Mouse (Mus musculus) CH12.LX (cell line): ENCODE measurements at regions not wholly inside any gene's neighbourhood (a gene's known extent, or its start where the extent isn't known, plus 50 kb on each side); places are given as distances from the start of the nearest gene placed in this dataset.

Experiments
- DNase-seq: peaks from one replicate; pipeline ENCODE4 v3.0.0-alpha.2; 2013; ENCODE audit errors: extremely low read depth
- H3K27ac ChIP-seq: 2 replicates; pipeline ENCODE4 v1.5.1; 2012; ENCODE audit warnings: low read depth, mild to moderate bottlenecking, control low read depth, moderate library complexity; ENCODE audit not compliant: insufficient read depth
- H3K27me3 ChIP-seq: replicated peaks from 2 replicates; pipeline ENCODE3; 2012; ENCODE audit warnings: inconsistent platforms
- H3K36me3 ChIP-seq, 2 experiments: replicated peaks in 1 of 2; 2 replicates each; pipeline versions ENCODE3 to v1.6.1; 2012; ENCODE audit warnings: inconsistent platforms in 1 of 2, low read length in 1 of 2, mild to moderate bottlenecking in 1 of 2, mixed read lengths in 1 of 2, moderate library complexity in 1 of 2; ENCODE audit not compliant: control insufficient read depth in 1 of 2, insufficient read depth in 1 of 2
- H3K4me1 ChIP-seq, 2 experiments: 2 replicates each; pipeline ENCODE4 v1.6.1; 2012; ENCODE audit warnings: inconsistent platforms in 1 of 2, moderate library complexity in 1 of 2; ENCODE audit not compliant: insufficient read depth in 2 of 2, control insufficient read depth in 1 of 2
- H3K4me2 ChIP-seq: 2 replicates; pipeline ENCODE4 v1.6.1; 2012; ENCODE audit warnings: low read depth, mild to moderate bottlenecking, control low read depth; ENCODE audit not compliant: poor library complexity, insufficient read depth, severe bottlenecking
- H3K4me3 ChIP-seq, 3 experiments: fragments of 150-350 bp in 1 of 3; sonication (generic) in 1 of 3; replicated peaks in 1 of 3; 2 replicates each; pipeline versions ENCODE3 to v1.5.1; 2011 to 2012; ENCODE audit warnings: low read depth in 2 of 3, low read length in 2 of 3, mild to moderate bottlenecking in 2 of 3, moderate library complexity in 2 of 3, control low read depth in 1 of 3, improper control_type of control experiment in 1 of 3, inconsistent platforms in 1 of 3, mixed read lengths in 1 of 3; ENCODE audit not compliant: poor library complexity in 1 of 3
- H3K79me2 ChIP-seq: replicated peaks from 2 replicates; pipeline ENCODE4 v1.6.1; 2012; ENCODE audit warnings: mild to moderate bottlenecking, moderate library complexity; ENCODE audit not compliant: control insufficient read depth, poor library complexity, insufficient read depth, severe bottlenecking; ENCODE audit errors: extremely low read depth
- H3K9ac ChIP-seq: 2 replicates; pipeline ENCODE4 v1.6.1; 2012; ENCODE audit warnings: low read depth, mild to moderate bottlenecking, control low read depth, moderate library complexity; ENCODE audit not compliant: insufficient read depth
- H3K9me3 ChIP-seq: replicated peaks from 2 replicates; pipeline ENCODE3; 2012; ENCODE audit warnings: low read length, inconsistent platforms, mixed read lengths
- CHD1 ChIP-seq: IDR thresholded peaks from 2 replicates; pipeline ENCODE4 v1.6.1; 2012; ENCODE audit warnings: low read depth, low read length, improper control_type of control experiment, inconsistent platforms
- CHD2 ChIP-seq: IDR thresholded peaks from 2 replicates; pipeline ENCODE4 v1.6.1; 2011; ENCODE audit warnings: low read length, improper control_type of control experiment
- CTCF ChIP-seq, 2 experiments: IDR thresholded peaks in 1 of 2; conservative IDR thresholded peaks in 1 of 2; 2 replicates each; pipeline ENCODE4 v1.5.1; 2011 to 2012; ENCODE audit warnings: low read depth in 2 of 2, low read length in 2 of 2, improper control_type of control experiment in 1 of 2, inconsistent platforms in 1 of 2, mild to moderate bottlenecking in 1 of 2, moderate library complexity in 1 of 2
- E2F4 ChIP-seq: IDR thresholded peaks from 2 replicates; pipeline ENCODE4 v1.6.1; 2011; ENCODE audit warnings: low read depth, low read length, improper control_type of control experiment; ENCODE audit not compliant: insufficient replicate concordance
- ELF1 ChIP-seq: IDR thresholded peaks from 2 replicates; pipeline ENCODE4 v1.6.1; 2014; ENCODE audit warnings: low read depth, mild to moderate bottlenecking, inconsistent platforms, low read length, improper control_type of control experiment
- EP300 ChIP-seq: IDR thresholded peaks from 2 replicates; pipeline ENCODE4 v1.6.1; 2011; ENCODE audit warnings: low read length, improper control_type of control experiment
- GABPA ChIP-seq: IDR thresholded peaks from 2 replicates; pipeline ENCODE4 v1.6.1; 2012; ENCODE audit warnings: low read depth, low read length, improper control_type of control experiment, inconsistent platforms; ENCODE audit not compliant: insufficient replicate concordance
- HCFC1 ChIP-seq: IDR thresholded peaks from 2 replicates; pipeline ENCODE4 v1.6.1; 2012; ENCODE audit warnings: low read depth, mild to moderate bottlenecking, inconsistent platforms, low read length, improper control_type of control experiment
- IRF4 ChIP-seq: IDR thresholded peaks from 2 replicates; pipeline ENCODE4 v1.6.1; 2014; ENCODE audit warnings: low read depth, mild to moderate bottlenecking, inconsistent platforms, low read length, improper control_type of control experiment
- MAZ ChIP-seq: IDR thresholded peaks from 2 replicates; pipeline ENCODE4 v1.6.1; 2012; ENCODE audit warnings: low read depth, mild to moderate bottlenecking, inconsistent platforms, low read length, improper control_type of control experiment, moderate library complexity
- MYC ChIP-seq: IDR thresholded peaks from 2 replicates; pipeline ENCODE4 v1.6.1; 2011; ENCODE audit warnings: low read depth, mild to moderate bottlenecking, improper control_type of control experiment, low read length
- NELFE ChIP-seq: IDR thresholded peaks from 2 replicates; pipeline ENCODE4 v1.6.1; 2011; ENCODE audit warnings: low read depth, low read length, improper control_type of control experiment
- NRF1 ChIP-seq: IDR thresholded peaks from 2 replicates; pipeline ENCODE4 v1.6.1; 2014; ENCODE audit warnings: low read depth, mild to moderate bottlenecking, inconsistent platforms, low read length, improper control_type of control experiment, moderate library complexity
- POLR2A ChIP-seq: IDR thresholded peaks from 2 replicates; pipeline ENCODE4 v1.6.1; 2011; ENCODE audit warnings: low read depth, mild to moderate bottlenecking, improper control_type of control experiment, low read length
- RAD21 ChIP-seq: IDR thresholded peaks from 2 replicates; pipeline ENCODE4 v1.6.1; 2011; ENCODE audit warnings: low read depth, mild to moderate bottlenecking, low read length, improper control_type of control experiment, moderate library complexity
- RCOR1 ChIP-seq: conservative IDR thresholded peaks from 2 replicates; pipeline ENCODE4 v1.6.1; 2012; ENCODE audit warnings: low read depth, mild to moderate bottlenecking, inconsistent platforms, low read length, improper control_type of control experiment
- SIN3A ChIP-seq: IDR thresholded peaks from 2 replicates; pipeline ENCODE4 v1.6.1; 2012; ENCODE audit warnings: low read length, improper control_type of control experiment, inconsistent platforms
- SMC3 ChIP-seq: IDR thresholded peaks from 2 replicates; pipeline ENCODE4 v1.6.1; 2011; ENCODE audit warnings: low read depth, low read length, improper control_type of control experiment
- TBP ChIP-seq: conservative IDR thresholded peaks from 2 replicates; pipeline ENCODE4 v1.6.1; 2011; ENCODE audit warnings: low read depth, low read length, improper control_type of control experiment
- TCF12 ChIP-seq: IDR thresholded peaks from 2 replicates; pipeline ENCODE4 v1.6.1; 2014; ENCODE audit warnings: low read depth, mild to moderate bottlenecking, inconsistent platforms, low read length, improper control_type of control experiment
- UBTF ChIP-seq: IDR thresholded peaks from 2 replicates; pipeline ENCODE4 v1.6.1; 2012; ENCODE audit warnings: low read depth, mild to moderate bottlenecking, inconsistent platforms, low read length, improper control_type of control experiment, moderate library complexity
- ZMIZ1 ChIP-seq: IDR thresholded peaks from 2 replicates; pipeline ENCODE4 v1.6.1; 2012; ENCODE audit warnings: low read depth, mild to moderate bottlenecking, inconsistent platforms, low read length, improper control_type of control experiment
- dilution Hi-C: fragments of 300-500 bp; cut with MboI; formaldehyde crosslinking; loops from 2 replicates; pipeline ENCODE4 v1.14.3; 2020; ENCODE audit warnings: low sequenced_read_pairs; ENCODE audit not compliant: extremely low pct_unique_long_range_greater_than_20kb, extremely low pct_ligation_motif_present
- in situ Hi-C: fragments of 300-500 bp; cut with MboI; formaldehyde crosslinking; loops from 3 replicates; pipeline ENCODE4 v1.14.3; 2019; ENCODE audit warnings: low sequenced_read_pairs, low pct_ligation_motif_present, low pct_unique_long_range_greater_than_20kb, mixed read lengths

DNA sequence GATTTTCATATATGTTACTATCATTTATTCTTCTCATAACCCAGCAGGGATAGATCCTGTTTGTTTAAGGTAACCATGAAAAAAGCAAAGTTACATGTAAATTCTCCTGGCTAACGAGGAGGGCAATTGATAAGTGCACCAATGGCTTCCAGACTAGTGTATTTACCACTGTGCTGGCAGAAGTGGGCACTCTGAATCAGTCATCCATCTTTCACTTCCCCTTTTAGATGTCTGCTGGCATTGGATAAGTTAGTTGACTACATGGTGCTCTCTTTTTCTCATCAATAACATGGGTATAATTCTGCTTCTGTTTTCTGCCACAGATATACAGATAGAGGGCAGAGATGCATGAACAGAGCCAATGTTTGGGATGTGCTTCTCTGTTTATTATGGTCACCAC, 523.4 kb downstream of the Ebf1 start:
- in situ Hi-C loops: no loop called here
- Histone ChIP-seq H3K27me3 (no peaks in the 10 kb centered on the region), H3K27ac (no peak overlapping the region)

DNA sequence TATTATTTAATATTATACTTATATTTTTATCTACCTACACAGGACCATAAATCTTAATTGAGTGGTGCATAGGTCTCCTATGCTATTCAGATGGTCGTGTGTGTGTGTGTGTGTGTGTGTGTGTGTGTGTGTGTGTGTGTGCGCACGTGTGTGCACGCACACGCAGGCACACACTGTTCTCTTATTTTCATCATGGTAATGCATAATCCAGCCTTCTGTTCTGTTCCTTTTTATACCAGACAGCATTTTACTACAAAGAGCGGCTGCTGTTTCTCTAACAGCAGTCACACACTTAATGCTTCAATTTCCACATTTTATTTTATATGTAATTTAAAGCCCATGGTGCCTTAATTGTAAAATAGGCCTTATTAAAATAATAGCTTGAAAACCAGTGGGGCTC, 537.0 kb downstream of the Ebf1 start:
- no peaks in the 10 kb centered on the region for H3K79me2 ChIP-seq
- no peaks in the 10 kb centered on the region for H3K36me3 ChIP-seq
- in situ Hi-C loops: no loop called here
- no peak overlapping the region for H3K4me2 ChIP-seq
- H3K9ac ChIP-seq: no peak overlapping the region
- no peak for DNase-seq
- no peaks in the 10 kb centered on the region for H3K27me3 ChIP-seq
- no peaks in the 10 kb centered on the region for H3K9me3 ChIP-seq
- dilution Hi-C loops: no loop called here
- H3K27ac ChIP-seq: no peak overlapping the region
- H3K4me3 ChIP-seq: no peak overlapping the region
- peaks cover 5 to 17% of the 10 kb centered on the region in 2 experiments for H3K4me1 ChIP-seq
- no peak for TF ChIP-seq SMC3

More for the DNA sequence above, 523.4 kb downstream of the Ebf1 start:
- peaks cover 0 to 6% of the 10 kb centered on the region in 2 experiments; a peak in 2 of 4 replicates for H3K4me1 ChIP-seq
- no peak overlapping the region for H3K4me3 ChIP-seq
- dilution Hi-C loops: no loop called here
- DNase-seq: peak; percentile 59
- no peak overlapping the region for H3K9ac ChIP-seq
- H3K9me3 ChIP-seq: peaks cover 2% of the 10 kb centered on the region
- H3K4me2 ChIP-seq: no peak overlapping the region
- TF ChIP-seq MAZ (no peak), E2F4 (no peak), RCOR1 (no peak), EP300 (peak; percentile 85), UBTF (no peak), CHD2 (no peak), IRF4 (peak; percentile 68), CTCF (conservative IDR thresholded peaks at IDR 0.05 in 1 of 2, IDR thresholded peaks at IDR 0.05 in 1 of 2; ENCODE audit: low read depth in 2 of 2, low read length in 2 of 2) (no peak), ZMIZ1 (no peak), CHD1 (no peak), MYC (no peak)
- no peaks in the 10 kb centered on the region for H3K79me2 ChIP-seq
- no peaks in the 10 kb centered on the region for H3K36me3 ChIP-seq

DNA sequence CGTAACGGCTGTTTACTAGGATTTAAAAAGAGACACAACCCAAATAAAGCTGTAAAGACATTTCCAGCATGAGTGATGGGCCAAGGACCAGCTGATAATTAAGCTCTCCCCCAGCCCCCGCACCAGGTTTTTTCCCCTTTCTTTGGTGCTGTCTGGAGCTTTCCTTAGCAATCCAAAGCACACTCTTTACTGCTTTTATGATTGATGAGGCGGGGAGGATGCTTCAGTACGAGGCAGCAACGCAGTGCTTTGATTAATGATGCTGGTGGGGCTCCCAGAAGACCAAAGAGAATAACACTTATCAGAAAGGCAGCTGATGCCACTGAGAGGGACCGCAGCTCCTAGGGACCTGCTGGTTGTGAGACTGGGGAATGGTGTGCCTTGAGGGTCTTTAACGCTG, 537.4 kb downstream of the Ebf1 start:
- Histone ChIP-seq H3K4me1 (peaks cover 5 to 17% of the 10 kb centered on the region in 2 experiments), H3K27me3 (no peaks in the 10 kb centered on the region), H3K27ac (no peak overlapping the region), H3K36me3 (no peaks in the 10 kb centered on the region), H3K4me3 (no peak overlapping the region), H3K9ac (no peak overlapping the region), H3K79me2 (no peaks in the 10 kb centered on the region), H3K9me3 (no peaks in the 10 kb centered on the region), H3K4me2 (no peak overlapping the region)
- DNase-seq: no peak
- in situ Hi-C loops (no loop called here), dilution Hi-C loops (no loop called here)
- no peak for TF ChIP-seq SMC3
- no peak for TF ChIP-seq RAD21
- TF ChIP-seq SIN3A: no peak
- no peak for TF ChIP-seq GABPA
- no peak for TF ChIP-seq HCFC1
- TF ChIP-seq TBP: no peak
- TF ChIP-seq ELF1: no peak
- no peak for TF ChIP-seq NELFE
- no peak for TF ChIP-seq RCOR1
- no peak for TF ChIP-seq POLR2A
- TF ChIP-seq NRF1: no peak
- no peak for TF ChIP-seq EP300
- no peak for TF ChIP-seq E2F4
- TF ChIP-seq TCF12: no peak
